Mouse (Mus musculus) midbrain, embryonic 15.5 days (tissue): Measurements from ENCODE around the gene Ppp1r35. TPM values are rescaled to one million over a fixed set of nuclear protein-coding genes. Genes with fewer than 3 reads are reported as not detected.
"Not testable (repeated sequence)": the region's sequence is repeated elsewhere in the genome, so short reads cannot be mapped to it uniquely, and the experiment has no call there.

Experiments used
- ATAC-seq: fragments of 200-750 bp; cut with Nextera tagmentation; replicated peaks from 2 replicates; pipeline ENCODE4 v1.8.0; 2017; ENCODE audit warnings: moderate TSS enrichment
- H3K27ac ChIP-seq: fragments of 300-500 bp; sonication (generic); 2 replicates; pipeline ENCODE4 v1.5.1; 2015; ENCODE audit warnings: mild to moderate bottlenecking, inconsistent platforms
- H3K27me3 ChIP-seq: fragments of 300-500 bp; sonication (generic); replicated peaks from 2 replicates; pipeline ENCODE4 v1.6.1; 2015; ENCODE audit warnings: inconsistent platforms
- H3K36me3 ChIP-seq: fragments of 300-500 bp; sonication (generic); replicated peaks from 2 replicates; pipeline ENCODE4 v1.6.1; 2015; ENCODE audit warnings: inconsistent platforms
- H3K4me1 ChIP-seq: fragments of 300-500 bp; sonication (generic); 2 replicates; pipeline ENCODE4 v1.6.1; 2015; ENCODE audit warnings: inconsistent platforms
- H3K4me2 ChIP-seq: fragments of 300-500 bp; sonication (generic); 2 replicates; pipeline ENCODE4 v1.6.1; 2015; ENCODE audit warnings: inconsistent platforms, mild to moderate bottlenecking, moderate library complexity
- H3K4me3 ChIP-seq: fragments of 300-500 bp; sonication (generic); 2 replicates; pipeline ENCODE4 v1.5.1; 2015; ENCODE audit warnings: mild to moderate bottlenecking, inconsistent platforms
- H3K9ac ChIP-seq: fragments of 300-500 bp; sonication (generic); 2 replicates; pipeline ENCODE4 v1.6.1; 2015; ENCODE audit warnings: mild to moderate bottlenecking, inconsistent platforms
- H3K9me3 ChIP-seq: fragments of 300-500 bp; sonication (generic); 2 replicates; pipeline ENCODE4 v1.6.1; 2016; ENCODE audit warnings: inconsistent platforms
- WGBS: fragments of 180-500 bp; shearing (Covaris S2); methylation state at CpG from one replicate; pipeline ENCODE4 v1.1.7; 2015; ENCODE audit warnings: mixed read lengths; 5-methylcytosine and 5-hydroxymethylcytosine counted together
- polyA plus RNA-seq: library from polyadenylated mRNA; unstranded; fragments of >200 nt; fragmentation: Nextera tagmentation; extraction: Ambion mirVana; gene quantifications from 2 replicates; pipeline ENCODE4 v1.2.1, GENCODE M21; 2015

Ppp1r35 gene
- polyA plus RNA-seq, 1 experiment from 2014 or later: 37.3 TPM

DNA sequence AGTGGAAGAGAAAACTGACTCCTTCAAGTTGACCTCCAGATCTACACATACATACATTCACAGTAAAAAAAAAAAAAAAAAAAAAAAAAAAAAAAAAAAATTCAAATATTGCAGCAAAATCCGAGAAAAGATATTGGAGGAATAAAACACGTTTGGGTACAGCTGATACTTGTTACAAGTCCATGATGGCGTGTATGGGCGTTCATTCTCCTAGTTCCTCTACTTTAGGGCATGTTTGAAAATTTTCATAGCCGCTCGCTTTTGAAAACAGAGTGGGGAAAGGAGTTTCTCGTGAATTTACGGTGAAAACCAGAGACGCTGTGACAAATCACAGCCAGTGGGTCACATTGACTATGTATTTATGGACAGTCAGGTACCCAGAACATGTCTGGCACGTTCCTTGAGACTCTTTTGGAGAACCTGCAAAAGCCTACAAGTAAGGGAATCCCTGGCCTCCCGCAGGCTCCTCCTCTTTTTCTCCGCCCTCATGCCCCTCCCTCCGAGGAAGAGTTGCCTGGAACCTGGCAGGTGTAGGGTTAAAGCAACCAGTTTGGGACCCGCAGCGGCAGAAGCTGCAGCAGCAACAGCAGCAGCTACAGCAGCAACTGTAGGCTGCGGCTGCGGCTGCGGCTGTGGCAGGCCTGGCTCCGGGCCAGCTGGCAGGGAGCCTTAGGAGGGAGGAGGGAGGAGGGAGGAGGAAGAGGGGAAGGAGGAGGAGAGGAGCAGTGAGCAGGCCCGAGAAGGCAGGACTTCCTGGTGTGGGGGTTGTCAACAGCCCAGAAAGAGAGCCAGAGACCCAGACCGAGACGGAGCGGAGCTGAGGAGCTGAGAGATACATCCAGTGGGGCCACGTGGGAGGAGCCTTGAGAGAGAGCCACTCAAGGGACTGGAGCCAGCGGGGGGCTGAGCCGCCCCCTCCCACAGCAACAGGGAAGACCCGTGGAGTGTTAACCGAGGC lies 33.2 kb upstream of the Ppp1r35 start, which contains the start of gene Tsc22d4:
Gene Tsc22d4, plus strand, starts transcription at position 517 of the 958 bp plus-strand sequence.
- H3K9ac ChIP-seq: peak within 1 kb of the TSS; percentile 63
- H3K9me3 ChIP-seq: no peaks in the 10 kb centered on the region
- H3K27ac ChIP-seq: peak within 1 kb of the TSS; percentile 88
- ATAC-seq: peak; percentile 66
- H3K4me3 ChIP-seq: peak within 1 kb of the TSS; percentile 60
- H3K4me1 ChIP-seq: peaks cover 49% of the 10 kb centered on the region
- no peaks in the 10 kb centered on the region for H3K36me3 ChIP-seq
- H3K27me3 ChIP-seq: no peaks in the 10 kb centered on the region
- 5% methylated on average over 28 of the region's 28 CpGs for WGBS
- H3K4me2 ChIP-seq: peak within 1 kb of the TSS; percentile 87

DNA sequence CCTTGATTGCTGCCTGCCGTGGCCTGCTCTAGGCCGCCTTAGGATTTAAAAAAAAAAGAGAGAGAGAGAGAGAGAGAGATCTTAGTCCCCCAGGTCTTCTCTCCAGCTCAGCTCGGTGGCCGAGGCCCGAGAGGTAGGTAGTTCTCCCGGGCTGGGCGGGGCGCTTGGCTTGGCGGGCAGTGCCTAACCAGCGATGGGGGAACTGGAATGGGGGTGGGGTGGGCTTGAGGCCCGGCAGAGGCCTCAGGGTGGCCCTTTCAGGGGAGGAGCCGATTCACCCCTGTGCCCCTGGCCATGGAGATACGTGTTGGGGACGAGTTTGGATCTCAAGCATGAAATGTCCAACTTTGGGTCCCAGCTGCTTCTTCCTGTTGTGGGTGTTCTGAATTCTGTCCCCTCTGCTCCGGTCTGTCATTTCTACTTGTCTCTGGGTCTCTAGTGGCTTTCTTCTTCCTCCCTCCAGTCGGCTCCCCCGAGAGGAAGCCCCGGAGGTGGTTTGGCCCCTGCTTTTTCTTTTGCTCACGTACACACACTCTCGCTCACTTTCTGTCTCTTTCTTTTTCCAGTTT lies 32.3 kb upstream of the Ppp1r35 start:
- Histone ChIP-seq H3K4me3 (peak overlapping the region; percentile 60), H3K36me3 (no peaks in the 10 kb centered on the region), H3K9ac (peak overlapping the region; percentile 63), H3K9me3 (no peaks in the 10 kb centered on the region), H3K27me3 (no peaks in the 10 kb centered on the region), H3K4me2 (peak overlapping the region; percentile 87), H3K27ac (peak overlapping the region; percentile 88), H3K4me1 (peaks cover 48% of the 10 kb centered on the region)
- ATAC-seq: 0 out of 2 replicates have a peak, but pooled peaks have one; percentile 3
- WGBS: under 1% methylated on average over 20 of the region's 20 CpGs

DNA sequence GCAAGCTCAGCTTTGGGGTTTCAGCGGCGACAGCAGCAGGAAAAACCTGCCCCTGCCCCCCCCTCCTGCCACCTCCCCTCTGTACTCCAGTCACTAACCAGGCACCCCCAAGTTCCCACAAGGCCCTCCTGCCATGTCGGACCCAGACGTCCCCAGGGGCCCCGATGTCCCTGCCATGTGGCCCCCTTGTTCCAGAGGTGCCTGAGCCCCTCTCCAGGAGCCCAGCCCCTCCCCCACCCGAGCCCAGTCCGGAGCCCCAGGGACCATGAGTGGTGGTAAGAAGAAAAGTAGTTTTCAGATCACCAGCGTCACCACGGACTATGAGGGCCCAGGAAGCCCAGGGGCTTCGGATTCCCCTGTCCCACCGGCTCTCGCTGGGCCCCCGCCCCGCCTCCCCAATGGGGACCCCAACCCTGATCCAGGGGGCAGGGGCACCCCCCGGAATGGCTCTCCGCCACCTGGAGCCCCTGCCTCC lies 31.8 kb upstream of the Ppp1r35 start:
- no peak for ATAC-seq

DNA sequence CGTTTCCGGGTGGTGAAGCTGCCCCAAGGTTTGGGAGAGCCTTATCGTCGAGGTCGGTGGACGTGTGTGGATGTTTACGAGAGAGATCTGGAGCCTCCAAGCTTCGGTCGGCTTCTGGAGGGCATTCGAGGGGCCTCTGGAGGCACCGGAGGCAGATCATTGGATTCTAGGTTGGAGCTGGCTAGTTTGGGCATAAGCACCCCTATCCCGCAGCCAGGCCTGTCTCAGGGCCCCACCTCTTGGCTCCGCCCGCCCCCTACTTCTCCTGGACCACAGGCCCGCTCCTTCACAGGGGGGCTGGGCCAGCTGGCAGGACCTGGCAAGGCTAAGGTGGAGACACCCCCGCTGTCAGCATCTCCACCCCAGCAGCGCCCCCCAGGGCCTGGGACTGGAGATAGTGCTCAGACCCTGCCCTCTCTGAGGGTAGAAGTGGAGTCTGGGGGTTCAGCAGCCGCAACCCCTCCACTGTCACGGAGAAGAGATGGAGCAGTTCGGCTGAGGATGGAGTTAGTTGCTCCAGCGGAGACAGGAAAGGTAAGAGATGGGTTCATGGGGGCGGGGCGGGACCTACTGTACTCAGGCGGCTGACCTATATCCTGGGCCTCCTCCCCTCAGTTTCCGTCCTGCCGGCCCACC lies 31.2 kb upstream of the Ppp1r35 start:
- WGBS: 8% methylated on average over 26 of the region's 26 CpGs
- no peaks in the 10 kb centered on the region for H3K36me3 ChIP-seq
- peak overlapping the region; percentile 88 for H3K27ac ChIP-seq
- no peaks in the 10 kb centered on the region for H3K27me3 ChIP-seq
- peaks cover 41% of the 10 kb centered on the region for H3K4me1 ChIP-seq
- no peak for ATAC-seq
- no peaks in the 10 kb centered on the region for H3K9me3 ChIP-seq
- H3K4me3 ChIP-seq: peak overlapping the region; percentile 60
- H3K4me2 ChIP-seq: peak overlapping the region; percentile 87
- H3K9ac ChIP-seq: peak overlapping the region; percentile 63

More for the DNA sequence above, 31.8 kb upstream of the Ppp1r35 start:
- under 1% methylated on average over 16 of the region's 16 CpGs for WGBS
- peak overlapping the region; percentile 63 for H3K9ac ChIP-seq
- peak overlapping the region; percentile 87 for H3K4me2 ChIP-seq
- peak overlapping the region; percentile 60 for H3K4me3 ChIP-seq
- H3K36me3 ChIP-seq: no peaks in the 10 kb centered on the region
- no peaks in the 10 kb centered on the region for H3K27me3 ChIP-seq
- H3K4me1 ChIP-seq: peaks cover 43% of the 10 kb centered on the region
- H3K9me3 ChIP-seq: no peaks in the 10 kb centered on the region
- peak overlapping the region; percentile 88 for H3K27ac ChIP-seq

DNA sequence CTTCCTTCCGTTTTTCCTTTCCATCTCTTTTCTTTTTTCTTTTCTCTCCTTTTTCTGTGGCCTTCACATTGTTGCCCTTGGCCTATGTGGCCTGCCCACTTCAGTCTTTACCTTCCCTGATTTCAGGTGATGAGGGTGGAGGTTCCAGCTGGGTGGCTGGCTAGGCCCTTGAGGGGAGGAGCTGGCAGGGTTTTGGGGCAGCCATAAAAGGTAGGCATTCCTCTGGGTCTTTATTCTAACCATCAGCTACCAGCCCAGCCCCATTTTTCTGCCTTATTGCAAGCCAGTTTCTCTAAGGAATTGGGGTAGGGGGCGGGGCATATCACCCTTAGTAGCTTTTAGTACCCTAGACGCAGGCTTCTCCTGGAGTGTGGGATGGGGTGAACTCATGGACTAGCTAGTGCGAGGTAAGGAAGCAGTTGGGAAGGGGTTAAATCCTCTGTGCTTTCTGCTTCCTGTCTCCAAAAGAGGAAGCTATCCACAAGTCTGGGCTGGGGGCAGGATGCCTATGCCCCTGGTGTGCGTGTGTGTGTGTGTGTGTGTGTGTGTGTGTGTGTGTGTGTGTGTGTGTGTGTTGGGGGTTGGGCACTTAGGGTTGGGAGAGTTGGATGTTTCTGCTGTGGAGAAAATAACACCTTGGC lies 30.4 kb upstream of the Ppp1r35 start:
- Histone ChIP-seq H3K4me2 (peak overlapping the region; percentile 87), H3K4me1 (peaks cover 41% of the 10 kb centered on the region), H3K27me3 (no peaks in the 10 kb centered on the region), H3K27ac (peak overlapping the region; percentile 40; the same call in 1 of the 2 replicates), H3K9ac (0 out of 2 replicates have a peak overlapping the region, but pooled peaks have one; percentile 15), H3K36me3 (no peaks in the 10 kb centered on the region), H3K9me3 (no peaks in the 10 kb centered on the region), H3K4me3 (peak overlapping the region; percentile 60)
- WGBS: 37% methylated on average over 5 of the region's 5 CpGs
- no peak for ATAC-seq

DNA sequence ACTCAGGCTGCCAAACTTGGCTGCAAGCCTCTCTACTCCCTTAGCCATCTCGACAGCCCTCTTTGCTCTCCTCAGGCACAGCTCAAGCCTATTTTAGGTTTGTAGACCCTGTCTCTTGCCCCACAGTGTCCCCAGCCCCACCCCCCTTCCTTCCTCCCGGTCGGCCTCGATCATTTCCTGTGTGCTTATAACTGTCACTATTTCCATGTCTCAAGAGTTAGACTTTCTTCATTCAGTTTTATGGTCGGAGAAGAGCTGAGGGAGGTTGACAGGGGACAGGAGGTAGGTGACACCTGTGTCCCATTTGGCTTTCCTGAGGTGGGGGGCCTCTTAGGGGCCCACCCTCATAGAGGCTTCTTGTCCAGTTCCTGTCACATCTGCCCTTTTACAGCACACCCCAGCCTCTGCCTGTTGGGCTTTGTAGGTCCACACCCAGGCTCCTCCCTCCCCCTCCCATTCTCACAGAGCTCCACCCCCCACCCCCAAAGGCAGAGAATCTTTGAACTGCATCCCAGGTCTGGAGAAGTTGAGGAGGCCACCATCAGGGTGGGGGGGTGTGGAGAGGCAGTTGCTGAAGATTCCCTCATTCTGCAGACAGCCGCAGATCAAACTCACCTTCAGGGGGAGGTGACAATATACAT lies 29.3 kb upstream of the Ppp1r35 start:
- no peaks in the 10 kb centered on the region for H3K36me3 ChIP-seq
- H3K9me3 ChIP-seq: no peaks in the 10 kb centered on the region
- 81% methylated on average over 6 of the region's 6 CpGs for WGBS
- no peak overlapping the region for H3K9ac ChIP-seq
- peak overlapping the region; percentile 87; the same call in 1 of the 2 replicates for H3K4me2 ChIP-seq
- H3K4me3 ChIP-seq: no peak overlapping the region
- no peaks in the 10 kb centered on the region for H3K27me3 ChIP-seq
- H3K4me1 ChIP-seq: peaks cover 41% of the 10 kb centered on the region
- no peak overlapping the region for H3K27ac ChIP-seq
- ATAC-seq: no peak

DNA sequence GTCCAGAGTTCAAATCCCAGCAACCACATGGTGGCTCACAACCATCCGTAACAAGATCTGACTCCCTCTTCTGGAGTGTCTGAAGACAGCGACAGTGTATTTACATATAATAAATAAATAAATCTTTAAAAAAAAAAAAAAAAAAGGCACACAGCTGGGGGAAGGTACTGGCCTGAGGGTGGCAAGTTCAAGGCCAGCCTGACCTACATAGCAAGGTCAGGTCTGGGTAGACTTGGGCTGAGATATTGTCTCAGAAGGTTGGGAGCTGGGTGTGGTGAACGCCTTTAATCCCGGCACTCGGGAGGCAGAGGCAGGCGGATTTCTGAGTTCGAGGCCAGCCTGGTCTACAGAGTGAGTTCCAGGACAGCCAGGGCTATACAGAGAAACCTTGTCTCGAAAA lies 28.4 kb upstream of the Ppp1r35 start:
- not testable (repeated sequence) for ATAC-seq, H3K27ac ChIP-seq, H3K4me3 ChIP-seq, H3K9ac ChIP-seq, H3K36me3 ChIP-seq, H3K4me2 ChIP-seq, H3K27me3 ChIP-seq, H3K9me3 ChIP-seq
- H3K4me1 ChIP-seq: peaks cover 41% of the 10 kb centered on the region
- 97% methylated on average over 7 of the region's 8 CpGs for WGBS

DNA sequence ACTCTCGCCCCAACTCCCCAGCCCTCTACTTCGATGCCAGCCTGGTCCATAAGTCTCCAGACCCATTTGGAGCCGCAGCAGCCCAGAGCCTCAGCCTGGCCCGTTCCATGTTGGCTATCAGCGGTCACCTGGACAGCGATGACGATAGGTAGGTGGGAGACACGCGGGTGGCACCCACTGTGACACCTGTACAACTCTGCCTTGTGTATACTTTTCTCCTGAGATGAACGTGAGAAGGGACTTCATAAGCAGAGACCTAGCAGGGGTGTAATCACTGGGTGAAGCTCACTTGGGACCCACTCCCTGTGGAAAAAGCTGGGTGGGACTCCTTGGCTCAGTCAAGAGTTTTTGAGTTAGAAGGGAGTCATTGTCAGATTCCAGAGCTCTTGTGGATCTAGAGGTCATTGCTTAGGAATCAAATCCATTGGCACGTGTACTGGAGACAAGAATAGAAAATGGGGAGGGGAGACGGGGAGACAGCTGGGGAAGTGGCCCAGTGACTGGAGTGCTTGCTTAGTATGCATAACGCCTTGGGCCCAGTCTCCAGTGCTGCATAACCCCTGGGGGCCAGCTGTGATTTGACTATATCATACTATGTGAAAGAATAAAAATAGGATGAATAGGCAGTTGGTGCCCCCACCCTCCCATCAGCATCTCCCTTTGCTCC lies 27.3 kb upstream of the Ppp1r35 start:
- no peaks in the 10 kb centered on the region for H3K27me3 ChIP-seq
- H3K4me2 ChIP-seq: no peak overlapping the region
- WGBS: 90% methylated on average over 13 of the region's 13 CpGs
- H3K9me3 ChIP-seq: no peaks in the 10 kb centered on the region
- no peak overlapping the region for H3K9ac ChIP-seq
- no peaks in the 10 kb centered on the region for H3K36me3 ChIP-seq
- no peak overlapping the region for H3K4me3 ChIP-seq
- H3K4me1 ChIP-seq: peaks cover 37% of the 10 kb centered on the region
- no peak overlapping the region for H3K27ac ChIP-seq
- ATAC-seq: no peak

DNA sequence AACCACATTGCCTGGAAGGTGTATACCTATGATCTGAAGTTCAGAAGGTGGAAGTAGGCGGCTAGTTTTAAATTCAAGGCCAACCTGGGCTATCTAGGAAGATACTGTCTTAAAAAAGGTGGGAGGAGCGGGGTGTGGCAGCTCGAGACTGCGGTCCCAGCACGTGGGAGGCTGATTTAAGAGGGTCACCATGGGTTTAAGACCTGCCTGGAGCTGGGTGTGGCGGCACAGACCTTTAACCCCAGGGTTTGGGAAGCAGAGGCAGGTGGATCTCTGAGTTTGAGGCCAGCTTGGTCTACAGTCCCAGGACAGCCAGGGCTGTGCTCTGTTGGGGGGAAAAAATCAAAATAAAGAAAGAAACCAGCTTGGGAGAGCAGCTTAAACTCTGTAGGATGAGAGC lies 26.7 kb upstream of the Ppp1r35 start:
- 90% methylated on average over 6 of the region's 6 CpGs for WGBS

DNA sequence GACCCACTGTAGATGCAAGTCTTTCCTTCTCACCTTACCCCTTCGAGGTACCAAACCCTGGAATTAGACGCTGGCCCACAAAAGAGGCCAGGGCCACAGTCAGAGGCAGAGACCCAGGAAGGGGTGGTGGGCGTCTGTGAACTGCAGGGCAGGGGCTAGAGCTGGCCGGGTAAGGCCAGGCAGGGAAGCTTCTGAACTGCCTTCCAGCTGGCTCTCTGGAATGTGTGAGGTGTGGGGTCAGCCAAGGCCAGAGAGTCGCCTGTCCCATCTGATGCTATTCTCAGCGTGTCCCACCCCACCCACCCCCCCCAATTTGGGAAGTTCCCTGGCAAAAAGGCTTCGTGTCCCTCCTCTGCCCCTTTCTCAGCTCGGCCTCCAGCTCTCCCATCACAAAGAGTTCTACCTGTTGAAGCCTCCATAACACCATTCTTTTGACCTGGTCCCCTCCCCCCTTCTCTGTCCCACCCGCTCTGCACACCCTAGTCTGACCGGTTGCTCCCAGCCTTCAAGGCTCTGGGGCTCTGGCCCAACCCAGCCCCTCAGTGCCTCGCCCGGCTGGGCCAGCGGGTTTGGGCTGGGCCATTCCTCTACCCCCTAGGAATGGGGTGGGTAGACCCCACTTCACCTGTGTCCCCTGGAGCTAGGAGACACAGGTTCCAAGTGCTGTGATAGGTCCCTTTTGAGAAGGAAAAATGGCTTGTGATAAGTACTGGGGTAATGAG lies 25.4 kb upstream of the Ppp1r35 start:
- Histone ChIP-seq H3K36me3 (no peaks in the 10 kb centered on the region), H3K27me3 (no peaks in the 10 kb centered on the region), H3K9ac (no peak overlapping the region), H3K4me1 (peaks cover 33% of the 10 kb centered on the region), H3K4me3 (no peak overlapping the region), H3K4me2 (no peak overlapping the region), H3K9me3 (no peaks in the 10 kb centered on the region), H3K27ac (no peak overlapping the region)
- WGBS: 87% methylated on average over 13 of the region's 13 CpGs
- ATAC-seq: no peak

More for the DNA sequence above, 26.7 kb upstream of the Ppp1r35 start:
- H3K4me3 ChIP-seq: no peak overlapping the region
- no peak overlapping the region for H3K27ac ChIP-seq
- no peaks in the 10 kb centered on the region for H3K27me3 ChIP-seq
- no peaks in the 10 kb centered on the region for H3K36me3 ChIP-seq
- peaks cover 34% of the 10 kb centered on the region for H3K4me1 ChIP-seq
- no peak for ATAC-seq
- H3K9ac ChIP-seq: no peak overlapping the region
- no peak overlapping the region for H3K4me2 ChIP-seq
- no peaks in the 10 kb centered on the region for H3K9me3 ChIP-seq
